Mouse (Mus musculus): ENCODE results near the gene Sync. TPM values are rescaled to one million over a fixed set of nuclear protein-coding genes. Genes with fewer than 3 reads are reported as not detected.
A peak's percentile ranks its signal among the peaks of the same experiment; 100 is the strongest.

Sync gene
- polyA plus RNA-seq, 1 experiment from 2014 or later = 1.3 TPM

GRCm38 (mm10) chr4:129276453-129276865 is 11.0 kb upstream of the Sync start:
- no peaks in the 10 kb centered on the region for H3K27me3 ChIP-seq (ENCODE audit: insufficient read depth, low read length)
- WGBS = under 1% methylated on average over 18 of the region's 18 CpGs

GRCm38 (mm10) chr4:129282786-129283185 is 4.6 kb upstream of the Sync start:
- no peak overlapping the region for H3K9ac ChIP-seq (replicated peaks; ENCODE audit: low read length)
- H3K9me3 ChIP-seq (ENCODE audit: low read length) = no peaks in the 10 kb centered on the region
- H3K27ac ChIP-seq (ENCODE audit: low read length) = no peak overlapping the region
- H3K27me3 ChIP-seq (ENCODE audit: insufficient read depth, low read length) = peaks cover 4% of the 10 kb centered on the region; the same call in 1 of the 2 replicates
- no peak overlapping the region for H3K4me2 ChIP-seq (replicated peaks; ENCODE audit: low read depth, low read length)
- H3K36me3 ChIP-seq (ENCODE audit: insufficient read depth, low read length) = no peaks in the 10 kb centered on the region
- no peak overlapping the region for H3K4me3 ChIP-seq (ENCODE audit: low read length)
- WGBS = 77% methylated on average over 5 of the region's 5 CpGs
- H3K4me1 ChIP-seq (ENCODE audit: insufficient read depth, low read length) = peaks cover 16% of the 10 kb centered on the region
- no peak for ATAC-seq (ENCODE audit: low FRiP score, low TSS enrichment)

More at GRCm38 (mm10) chr4:129276453-129276865, 11.0 kb upstream of the Sync start:
- 0 out of 2 replicates have a peak overlapping the region, but pooled peaks have one; percentile 2 for H3K4me2 ChIP-seq (replicated peaks; ENCODE audit: low read depth, low read length)
- H3K9ac ChIP-seq (replicated peaks; ENCODE audit: low read length) = no peak overlapping the region
- no peak overlapping the region for H3K27ac ChIP-seq (ENCODE audit: low read length)
- peak; percentile 64; the same call in 1 of the 2 replicates for ATAC-seq (ENCODE audit: low FRiP score, low TSS enrichment)
- no peaks in the 10 kb centered on the region for H3K9me3 ChIP-seq (ENCODE audit: low read length)
- no peaks in the 10 kb centered on the region for H3K36me3 ChIP-seq (ENCODE audit: insufficient read depth, low read length)
- no peak overlapping the region for H3K4me3 ChIP-seq (ENCODE audit: low read length)
- H3K4me1 ChIP-seq (ENCODE audit: insufficient read depth, low read length) = 0 out of 2 replicates have a peak, but pooled peaks cover 3% of the 10 kb centered on the region

- H3K4me2 ChIP-seq (replicated peaks; ENCODE audit: low read depth, low read length) = no peak overlapping the region
- H3K9ac ChIP-seq (replicated peaks; ENCODE audit: low read length) = no peak overlapping the region
- WGBS = 75% methylated on average over 5 of the region's 5 CpGs
- no peak overlapping the region for H3K4me3 ChIP-seq (ENCODE audit: low read length)
- no peaks in the 10 kb centered on the region for H3K36me3 ChIP-seq (ENCODE audit: insufficient read depth, low read length)
- H3K9me3 ChIP-seq (ENCODE audit: low read length) = no peaks in the 10 kb centered on the region
- peaks cover 20% of the 10 kb centered on the region for H3K4me1 ChIP-seq (ENCODE audit: insufficient read depth, low read length)
- ATAC-seq (ENCODE audit: low FRiP score, low TSS enrichment) = no peak
- H3K27ac ChIP-seq (ENCODE audit: low read length) = no peak overlapping the region
- peaks cover 4% of the 10 kb centered on the region; the same call in 1 of the 2 replicates for H3K27me3 ChIP-seq (ENCODE audit: insufficient read depth, low read length)
Measured at GRCm38 (mm10) chr4:129283226-129283625, 4.2 kb upstream of the Sync start.

DNA sequence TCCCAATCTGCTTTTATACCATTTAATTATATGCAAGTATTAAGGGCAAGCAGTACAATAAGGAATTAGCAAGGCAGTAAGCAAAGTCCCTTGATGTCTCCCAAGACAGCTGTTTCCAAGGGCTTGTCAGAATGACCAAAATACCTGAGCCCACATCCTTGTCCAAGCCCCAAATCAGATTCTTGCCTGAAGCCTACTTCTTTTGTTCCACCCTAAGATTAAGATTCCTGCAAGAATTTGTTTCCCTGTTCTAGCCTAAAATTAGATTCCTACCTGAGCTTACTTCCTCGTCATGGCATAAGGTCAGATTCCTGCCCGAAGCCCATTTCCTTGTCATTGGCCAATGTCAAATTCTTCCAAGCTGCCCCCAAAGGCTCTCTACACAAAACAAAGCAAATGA is 2.7 kb upstream of the Sync start:
- no peaks in the 10 kb centered on the region for H3K36me3 ChIP-seq (ENCODE audit: insufficient read depth, low read length)
- H3K4me3 ChIP-seq (ENCODE audit: low read length) = no peak overlapping the region
- WGBS = 78% methylated on average over 2 of the region's 2 CpGs
- no peak overlapping the region for H3K9ac ChIP-seq (replicated peaks; ENCODE audit: low read length)
- H3K4me1 ChIP-seq (ENCODE audit: insufficient read depth, low read length) = peaks cover 22% of the 10 kb centered on the region
- H3K9me3 ChIP-seq (ENCODE audit: low read length) = no peaks in the 10 kb centered on the region
- no peak overlapping the region for H3K4me2 ChIP-seq (replicated peaks; ENCODE audit: low read depth, low read length)
- no peak overlapping the region for H3K27ac ChIP-seq (ENCODE audit: low read length)
- no peak for ATAC-seq (ENCODE audit: low FRiP score, low TSS enrichment)
- peaks cover 4% of the 10 kb centered on the region; the same call in 1 of the 2 replicates for H3K27me3 ChIP-seq (ENCODE audit: insufficient read depth, low read length)

- Histone ChIP-seq H3K4me3 (ENCODE audit: low read length) (peak overlapping the region; percentile 60; the same call in 1 of the 2 replicates), H3K36me3 (ENCODE audit: insufficient read depth, low read length) (no peaks in the 10 kb centered on the region), H3K27me3 (ENCODE audit: insufficient read depth, low read length) (peaks cover 4% of the 10 kb centered on the region; the same call in 1 of the 2 replicates), H3K9ac (replicated peaks; ENCODE audit: low read length) (no peak overlapping the region), H3K9me3 (ENCODE audit: low read length) (no peaks in the 10 kb centered on the region), H3K4me1 (ENCODE audit: insufficient read depth, low read length) (peaks cover 22% of the 10 kb centered on the region), H3K4me2 (replicated peaks; ENCODE audit: low read depth, low read length) (peak overlapping the region; percentile 99), H3K27ac (ENCODE audit: low read length) (0 out of 2 replicates have a peak overlapping the region, but pooled peaks have one; percentile 3)
- WGBS = 44% methylated on average over 5 of the region's 5 CpGs
- ATAC-seq (ENCODE audit: low FRiP score, low TSS enrichment) = peak; percentile 24
Measured at GRCm38 (mm10) chr4:129286001-129286682, 1.3 kb upstream of the Sync start.

DNA sequence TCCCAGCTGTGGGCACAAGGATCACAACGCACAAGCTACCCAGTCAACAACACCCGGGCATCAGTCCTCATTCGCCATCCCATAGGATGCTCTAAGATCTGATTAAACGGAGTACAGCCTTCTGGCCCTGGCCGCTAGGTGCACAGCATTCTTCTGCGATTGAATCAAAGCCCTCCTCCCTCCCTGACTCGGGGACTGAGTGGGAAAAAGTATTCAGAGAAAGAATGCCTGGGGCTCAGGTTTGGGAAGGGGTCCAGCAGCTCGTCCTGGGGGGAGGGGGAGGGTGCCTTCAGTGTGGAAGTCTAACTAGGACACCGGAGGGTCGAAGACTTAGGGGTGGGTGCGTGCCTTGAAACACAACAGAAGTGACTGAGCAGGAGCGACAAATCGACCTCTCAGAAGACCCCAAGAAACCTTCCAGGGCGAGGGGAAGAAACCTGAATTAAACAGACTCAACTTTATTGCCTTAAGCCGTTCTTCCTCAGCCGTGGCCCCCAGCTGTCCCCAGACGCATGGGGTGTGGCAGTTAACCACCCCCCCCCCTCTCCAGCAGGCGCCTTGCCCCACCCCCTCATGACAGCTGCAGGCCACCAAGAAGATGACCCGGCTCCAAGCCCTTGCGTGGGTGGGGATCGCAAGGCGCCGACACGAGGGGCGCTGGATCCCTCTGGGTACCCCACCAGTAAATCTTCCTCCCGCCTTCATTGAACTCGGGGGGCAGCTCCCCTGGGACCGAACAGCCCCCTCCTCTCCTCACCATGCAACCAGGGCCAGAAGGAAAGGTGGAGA is 540 bp upstream of the Sync start:
- peak; percentile 52; the same call in 1 of the 2 replicates for ATAC-seq (ENCODE audit: low FRiP score, low TSS enrichment)
- peaks cover 22% of the 10 kb centered on the region for H3K4me1 ChIP-seq (ENCODE audit: insufficient read depth, low read length)
- no peaks in the 10 kb centered on the region for H3K9me3 ChIP-seq (ENCODE audit: low read length)
- H3K4me2 ChIP-seq (replicated peaks; ENCODE audit: low read depth, low read length) = peak overlapping the region; percentile 99
- H3K36me3 ChIP-seq (ENCODE audit: insufficient read depth, low read length) = no peaks in the 10 kb centered on the region
- H3K27ac ChIP-seq (ENCODE audit: low read length) = no peak overlapping the region
- peak overlapping the region; percentile 60 for H3K4me3 ChIP-seq (ENCODE audit: low read length)
- peak overlapping the region; percentile 68 for H3K9ac ChIP-seq (replicated peaks; ENCODE audit: low read length)
- peaks cover 4% of the 10 kb centered on the region; the same call in 1 of the 2 replicates for H3K27me3 ChIP-seq (ENCODE audit: insufficient read depth, low read length)
- 2% methylated on average over 28 of the region's 28 CpGs for WGBS

DNA sequence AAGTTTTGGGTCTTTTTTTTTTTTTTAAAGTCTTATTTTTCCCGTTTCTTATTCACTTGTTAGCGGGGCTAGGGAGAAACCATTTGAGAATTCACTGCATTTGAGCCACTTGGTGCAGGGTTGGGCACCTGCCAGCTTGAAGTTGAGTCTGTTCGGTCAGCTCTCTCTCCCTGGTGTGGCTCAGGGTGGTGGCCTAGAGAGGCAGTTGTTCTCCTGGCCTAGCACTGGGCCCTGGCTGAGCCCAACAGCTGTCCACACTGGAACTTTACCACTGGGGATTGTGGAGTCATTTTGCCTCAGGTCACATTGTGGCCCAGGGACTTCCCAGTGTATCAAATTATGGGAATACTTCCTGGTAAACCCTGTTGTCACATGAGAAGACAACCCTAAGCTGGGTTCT is 650 bp downstream of the Sync start:
- Histone ChIP-seq H3K4me3 (ENCODE audit: low read length) (peak overlapping the region; percentile 60), H3K27me3 (ENCODE audit: insufficient read depth, low read length) (peaks cover 4% of the 10 kb centered on the region; the same call in 1 of the 2 replicates), H3K27ac (ENCODE audit: low read length) (0 out of 2 replicates have a peak overlapping the region, but pooled peaks have one; percentile 17), H3K9ac (replicated peaks; ENCODE audit: low read length) (peak overlapping the region; percentile 68; the same call in 1 of the 2 replicates), H3K4me1 (ENCODE audit: insufficient read depth, low read length) (peaks cover 22% of the 10 kb centered on the region), H3K36me3 (ENCODE audit: insufficient read depth, low read length) (no peaks in the 10 kb centered on the region), H3K9me3 (ENCODE audit: low read length) (no peaks in the 10 kb centered on the region), H3K4me2 (replicated peaks; ENCODE audit: low read depth, low read length) (peak overlapping the region; percentile 99)
- 31% methylated on average over 3 of the region's 3 CpGs for WGBS
- ATAC-seq (ENCODE audit: low FRiP score, low TSS enrichment) = no peak

GRCm38 (mm10) chr4:129289671-129290070 is 2.3 kb downstream of the Sync start:
- WGBS = 80% methylated on average over 8 of the region's 8 CpGs
- H3K4me1 ChIP-seq (ENCODE audit: insufficient read depth, low read length) = peaks cover 22% of the 10 kb centered on the region
- H3K9ac ChIP-seq (replicated peaks; ENCODE audit: low read length) = no peak overlapping the region
- no peak overlapping the region for H3K27ac ChIP-seq (ENCODE audit: low read length)
- no peaks in the 10 kb centered on the region for H3K36me3 ChIP-seq (ENCODE audit: insufficient read depth, low read length)
- ATAC-seq (ENCODE audit: low FRiP score, low TSS enrichment) = no peak
- peaks cover 4% of the 10 kb centered on the region; the same call in 1 of the 2 replicates for H3K27me3 ChIP-seq (ENCODE audit: insufficient read depth, low read length)
- no peak overlapping the region for H3K4me2 ChIP-seq (replicated peaks; ENCODE audit: low read depth, low read length)
- H3K4me3 ChIP-seq (ENCODE audit: low read length) = no peak overlapping the region
- H3K9me3 ChIP-seq (ENCODE audit: low read length) = no peaks in the 10 kb centered on the region

DNA sequence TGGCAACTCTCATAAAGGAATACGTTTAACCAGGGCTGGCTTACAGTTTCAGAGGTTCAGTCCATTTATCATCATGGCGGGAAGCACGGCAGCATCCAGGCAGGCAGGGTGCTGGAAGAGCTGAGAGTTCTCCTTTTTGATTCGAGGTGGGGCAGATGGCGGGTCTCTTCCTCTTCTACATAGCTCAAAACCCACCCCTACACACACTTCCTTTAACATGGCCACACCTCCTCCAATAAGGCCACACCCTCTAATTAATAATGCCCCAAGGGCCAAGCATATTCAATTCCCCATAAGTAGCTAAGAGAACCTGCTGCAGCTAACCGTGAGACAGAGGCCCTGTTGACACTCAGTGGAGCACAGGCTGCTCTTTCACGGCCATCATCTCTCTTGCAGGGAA is 5.4 kb downstream of the Sync start:
- H3K4me3 ChIP-seq (ENCODE audit: low read length) = no peak overlapping the region
- H3K4me2 ChIP-seq (replicated peaks; ENCODE audit: low read depth, low read length) = no peak overlapping the region
- ATAC-seq (ENCODE audit: low FRiP score, low TSS enrichment) = no peak
- no peak overlapping the region for H3K9ac ChIP-seq (replicated peaks; ENCODE audit: low read length)
- 65% methylated on average over 7 of the region's 7 CpGs for whole genome bisulfite sequencing
- peaks cover 6% of the 10 kb centered on the region for H3K4me1 ChIP-seq (ENCODE audit: insufficient read depth, low read length)
- H3K9me3 ChIP-seq (ENCODE audit: low read length) = no peaks in the 10 kb centered on the region
- no peaks in the 10 kb centered on the region for H3K27me3 ChIP-seq (ENCODE audit: insufficient read depth, low read length)
- H3K36me3 ChIP-seq (ENCODE audit: insufficient read depth, low read length) = no peaks in the 10 kb centered on the region
- no peak overlapping the region for H3K27ac ChIP-seq (ENCODE audit: low read length)

Data from kidney, embryonic 16.5 days (tissue).